Mouse (Mus musculus): ENCODE measurements around the gene Gm10024.
A peak's percentile ranks its signal among the peaks of the same experiment; 100 is the strongest.
"Not testable (repeated sequence)": the region's sequence is repeated elsewhere in the genome, so short reads cannot be mapped to it uniquely, and the experiment has no call there.

Gene Gm10024

GRCm38 (mm10) chr10:77711157-77711556 is at the start of gene Gm10024:
Gene Gm10024 (plus strand): TSS chr10:77711457.
- not testable (repeated sequence) for DNase-seq

- no peak for DNase-seq
These were observed 47.1 kb upstream of the Gm10024 start for GRCm38 (mm10) chr10:77663949-77664665.

- peak; percentile 50 to 67 for DNase-seq
These were observed 44.9 kb upstream of the Gm10024 start for GRCm38 (mm10) chr10:77666342-77666741.

- DNase-seq, result no peak
These were observed 43.9 kb upstream of the Gm10024 start for GRCm38 (mm10) chr10:77667402-77667801.

- DNase-seq, result no peak
These were observed 40.5 kb upstream of the Gm10024 start for GRCm38 (mm10) chr10:77670710-77671109.

GRCm38 (mm10) chr10:77671519-77671918 is 39.7 kb upstream of the Gm10024 start:
- DNase-seq, result no peak

GRCm38 (mm10) chr10:77673765-77674164 is 37.5 kb upstream of the Gm10024 start:
- no peak for DNase-seq

- no peak for DNase-seq
These were observed 33.7 kb upstream of the Gm10024 start for GRCm38 (mm10) chr10:77677562-77677961.

- DNase-seq, result no peak
These were observed 28.3 kb upstream of the Gm10024 start for GRCm38 (mm10) chr10:77682994-77683393.

GRCm38 (mm10) chr10:77684181-77684580 is 27.1 kb upstream of the Gm10024 start:
- no peak for DNase-seq

GRCm38 (mm10) chr10:77685895-77686664 is 25.2 kb upstream of the Gm10024 start, which contains the start of gene Tspear:
Gene Tspear (plus strand): TSS chr10:77686569.
- DNase-seq, result no peak

- no peak for DNase-seq
These were observed 24.2 kb upstream of the Gm10024 start for GRCm38 (mm10) chr10:77687021-77687420.

GRCm38 (mm10) chr10:77690356-77690807 is 20.9 kb upstream of the Gm10024 start, which contains the start of gene Gm19402:
Gene Gm19402 (minus strand): TSS chr10:77690757.
- not testable (repeated sequence) for DNase-seq

- no peak for DNase-seq
These were observed 14.1 kb upstream of the Gm10024 start, which contains the start of gene Gm9508 for GRCm38 (mm10) chr10:77697133-77697532. Gene Gm9508 (minus strand): TSS chr10:77697233.

- no peak for DNase-seq
These were observed 4.9 kb upstream of the Gm10024 start, which contains the start of gene Gm10272 for GRCm38 (mm10) chr10:77706326-77706725. Gene Gm10272 (plus strand): TSS chr10:77706626.

- no peak for DNase-seq
These were observed 1.4 kb upstream of the Gm10024 start for GRCm38 (mm10) chr10:77709831-77710230.

GRCm38 (mm10) chr10:77713734-77714133 is 2.5 kb downstream of the Gm10024 start:
- DNase-seq, result no peak

- no peak for DNase-seq
These were observed 4.2 kb downstream of the Gm10024 start, which contains the start of gene Gm10142 for GRCm38 (mm10) chr10:77715507-77715906. Gene Gm10142 (plus strand): TSS chr10:77715807.

GRCm38 (mm10) chr10:77720299-77720698 is 9.0 kb downstream of the Gm10024 start, which contains the start of gene Krtap12-1:
Gene Krtap12-1 (plus strand): TSS chr10:77720599.
- not testable (repeated sequence) for DNase-seq

GRCm38 (mm10) chr10:77724855-77725254 is 13.6 kb downstream of the Gm10024 start:
- no peak for DNase-seq

GRCm38 (mm10) chr10:77726186-77726585 is 14.9 kb downstream of the Gm10024 start, which contains the start of gene Gm10100:
Gene Gm10100 (plus strand): TSS chr10:77726486.
- DNase-seq, result peak; percentile 10 to 28

GRCm38 (mm10) chr10:77728280-77728679 is 17.0 kb downstream of the Gm10024 start:
- peak in 1 of 2 experiments; percentile 21 for DNase-seq

GRCm38 (mm10) chr10:77729241-77729640 is 18.0 kb downstream of the Gm10024 start:
- DNase-seq, result peak in 1 of 2 experiments; percentile 12

All from cerebellum, postnatal 14 days (tissue).